In the genomic region with DNA sequence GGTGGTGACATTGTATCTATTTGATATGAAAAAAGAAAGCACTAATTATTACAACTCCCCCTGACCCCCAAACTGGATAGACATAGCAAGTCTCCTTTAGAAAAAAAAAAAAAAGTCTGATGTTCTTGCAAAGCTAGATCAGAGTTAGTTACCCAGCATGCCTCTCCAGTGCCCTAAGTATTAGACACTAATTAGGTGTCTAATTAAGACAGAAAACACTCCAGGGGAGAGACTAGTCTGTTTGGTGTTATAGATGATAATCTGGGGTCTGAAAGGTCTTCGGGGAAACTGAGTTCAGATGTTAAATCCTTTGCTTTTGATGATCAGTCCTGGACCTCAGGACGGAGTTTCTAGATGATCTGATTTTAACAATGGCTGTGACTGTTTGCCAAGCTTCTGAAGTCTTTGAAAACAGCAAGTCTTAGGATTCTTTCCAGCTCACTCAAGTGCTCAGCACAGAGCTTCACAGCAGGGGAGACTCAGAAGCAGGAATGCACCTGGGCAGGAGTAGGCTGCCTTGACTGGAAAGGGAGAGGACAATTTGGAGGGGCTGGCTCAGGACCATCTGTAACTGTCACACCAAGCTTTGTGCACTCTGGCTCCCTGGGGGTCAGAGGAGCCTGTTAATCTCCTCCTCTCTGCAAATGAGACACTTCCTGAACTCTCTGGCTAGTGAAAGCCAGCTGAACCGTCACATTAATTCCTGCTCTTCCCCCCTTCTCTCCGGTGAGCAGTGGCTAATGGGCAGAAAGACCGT, we compare ENCODE assay signal across 9 mouse cellular contexts.
DNase-seq lines count a peak whose midpoint lies in the region; ATAC-seq and TF ChIP-seq lines count a peak whose summit lies in the region.
"Had no signal": no experiment of that assay in that cellular context is flagged by ENCODE, and none has a peak within 500 bp of the region (broad histone marks: within the 10 kb centered on the region; RNA-seq: fewer than 3 reads in every experiment).

No protein-coding gene starts in this region.

- no peak overlapping the region for H3K9ac ChIP-seq in ES-E14 (ENCODE audit: insufficient read depth, low read depth, low read length, poor library complexity, severe bottlenecking)
- no peak overlapping the region for H3K9ac ChIP-seq in embryonic facial prominence, embryonic 12.5 days
- H3K9ac ChIP-seq in limb, embryonic 14.5 days (ENCODE audit: low read depth, low read length, severe bottlenecking): no peak overlapping the region
- H3K9ac ChIP-seq: embryonic facial prominence, embryonic 15.5 days had no signal

- DNase-seq in ES-E14 (ENCODE audit: low read depth, low spot score): peak; percentile 40
- peak; percentile 85 for DNase-seq in ZHBTc4 (ENCODE audit: low read depth, low spot score)
- peak; percentile 7 for DNase-seq in limb, embryonic 14.5 days (ENCODE audit: low spot score)
- no peak for DNase-seq in lung, postnatal 36 days
- no peak for DNase-seq in c-Kit-positive CD71-positive TER-119-positive erythroid progenitor cells, embryonic 14.5 days (ENCODE audit: low spot score)
- DNase-seq in frontal cortex, adult 2 months (ENCODE audit: extremely low spot score in 1 of 2, low spot score in 1 of 2): no peak
- DNase-seq: heart, postnatal 10 days had no signal

- H3K4me1 ChIP-seq in ES-E14 (ENCODE audit: control insufficient read depth in 2 of 2, insufficient read depth in 2 of 2, low read length in 2 of 2, poor library complexity in 1 of 2): no peaks in the 10 kb centered on the region
- H3K4me1 ChIP-seq in embryonic facial prominence, embryonic 12.5 days: peaks cover 8% of the 10 kb centered on the region; the same call in 1 of the 2 replicates
- H3K4me1 ChIP-seq in limb, embryonic 14.5 days (ENCODE audit: control insufficient read depth, insufficient read depth, low read length): peaks cover 6% of the 10 kb centered on the region

- H3K27ac ChIP-seq in ES-E14 (ENCODE audit: insufficient read depth, low read depth, low read length, poor library complexity, severe bottlenecking): no peak overlapping the region
- H3K27ac ChIP-seq in embryonic facial prominence, embryonic 12.5 days: no peak overlapping the region
- no peak overlapping the region for H3K27ac ChIP-seq in limb, embryonic 14.5 days (replicated peaks; ENCODE audit: low read depth, low read length)
- H3K27ac ChIP-seq: embryonic facial prominence, embryonic 15.5 days had no signal

- no peaks in the 10 kb centered on the region for H3K27me3 ChIP-seq in embryonic facial prominence, embryonic 12.5 days
- no peaks in the 10 kb centered on the region for H3K27me3 ChIP-seq in limb, embryonic 14.5 days (ENCODE audit: control insufficient read depth, insufficient read depth, low read length)
- H3K27me3 ChIP-seq: embryonic facial prominence, embryonic 15.5 days had no signal

- H3K36me3 ChIP-seq in ES-E14 (ENCODE audit: control insufficient read depth, insufficient read depth, low read length, poor library complexity, severe bottlenecking): no peaks in the 10 kb centered on the region
- H3K36me3 ChIP-seq in embryonic facial prominence, embryonic 12.5 days: no peaks in the 10 kb centered on the region
- no peaks in the 10 kb centered on the region for H3K36me3 ChIP-seq in limb, embryonic 14.5 days (ENCODE audit: control insufficient read depth, insufficient read depth, low read length)
- H3K36me3 ChIP-seq: embryonic facial prominence, embryonic 15.5 days had no signal

- 1% methylated on average over 5 of the region's 5 CpGs for WGBS in embryonic facial prominence, embryonic 12.5 days
- WGBS in limb, embryonic 14.5 days: 8% methylated on average over 5 of the region's 5 CpGs

- no peak overlapping the region for H3K4me3 ChIP-seq in ES-E14 (ENCODE audit: insufficient read depth in 1 of 2, low read depth in 1 of 2, low read length in 2 of 2, poor library complexity in 1 of 2, severe bottlenecking in 1 of 2)
- H3K4me3 ChIP-seq in embryonic facial prominence, embryonic 12.5 days: no peak overlapping the region
- H3K4me3 ChIP-seq in limb, embryonic 14.5 days (replicated peaks; ENCODE audit: low read length): no peak overlapping the region
- H3K4me3 ChIP-seq: embryonic facial prominence, embryonic 15.5 days had no signal

- ATAC-seq in embryonic facial prominence, embryonic 12.5 days (ENCODE audit: insufficient number of reproducible peaks, insufficient read depth, low FRiP score, low TSS enrichment): 0 out of 2 replicates have a peak, but pooled peaks have one; percentile 13
- no peak for ATAC-seq in limb, embryonic 14.5 days (ENCODE audit: low FRiP score, low read depth)

- H3K4me2 ChIP-seq in embryonic facial prominence, embryonic 12.5 days (replicated peaks): no peak overlapping the region
- no peak overlapping the region for H3K4me2 ChIP-seq in limb, embryonic 14.5 days (replicated peaks; ENCODE audit: low read depth, low read length, severe bottlenecking)
- H3K4me2 ChIP-seq: embryonic facial prominence, embryonic 15.5 days had no signal

- no peaks in the 10 kb centered on the region for H3K9me3 ChIP-seq in ES-E14 (ENCODE audit: control insufficient read depth, insufficient read depth, low read depth, low read length)
- H3K9me3 ChIP-seq in embryonic facial prominence, embryonic 12.5 days: no peaks in the 10 kb centered on the region
- no peaks in the 10 kb centered on the region for H3K9me3 ChIP-seq in limb, embryonic 14.5 days (ENCODE audit: control insufficient read depth, low read length)
- H3K9me3 ChIP-seq: embryonic facial prominence, embryonic 15.5 days had no signal

- in situ Hi-C loops in ES-E14 (cut with MboI; ENCODE audit: low sequenced_read_pairs in 2 of 2, unreplicated experiment in 2 of 2): no loop called here

- no peak for TF ChIP-seq POLR2A in limb, embryonic 14.5 days (IDR thresholded peaks at IDR 0.05; ENCODE audit: borderline replicate concordance, extremely low read depth, insufficient read depth, insufficient read length)

TF ChIP-seq in ES-E14, 5 proteins besides CTCF, POLR2A, EP300 and RAD21:
- TF ChIP-seq ZNF384 (IDR thresholded peaks at IDR 0.05; ENCODE audit: low read depth, low read length) (no peak), HCFC1 (IDR thresholded peaks at IDR 0.05; ENCODE audit: borderline replicate concordance, insufficient read depth, low read length) (no peak), CHD2 (IDR thresholded peaks at IDR 0.05; ENCODE audit: low read depth, low read length) (no peak), ZC3H11A (IDR thresholded peaks at IDR 0.05; ENCODE audit: borderline replicate concordance, low read depth, low read length) (no peak), MAFK (IDR thresholded peaks at IDR 0.05; ENCODE audit: insufficient read depth, low read depth, low read length) (no peak)

Comparison
In these comparisons a context has a peak if more than half of its experiments do, and no peak if none do; other contexts are left out.
1. DNase-seq: peak in ES-E14 (single experiment), ZHBTc4 (single experiment) and limb, embryonic 14.5 days (single experiment); none in lung, postnatal 36 days (single experiment), c-Kit-positive CD71-positive TER-119-positive erythroid progenitor cells, embryonic 14.5 days (single experiment) and frontal cortex, adult 2 months (0 of 2).